Mouse (Mus musculus) embryo, embryonic 11 days (tissue): ENCODE results near the gene Prkci.

Source experiments
- DNase-seq: peaks from one replicate; pipeline ENCODE4 v3.0.0-alpha.2; 2015

Prkci gene

GRCm38 (mm10) chr3:30995283-30995898 lies at the start of gene Prkci:
Gene Prkci (plus strand): TSS chr3:30995747.
- peak; percentile 99 for DNase-seq

GRCm38 (mm10) chr3:30951652-30952051 lies 43.9 kb upstream of the Prkci start:
- no peak for DNase-seq

GRCm38 (mm10) chr3:30952273-30953070 lies 43.1 kb upstream of the Prkci start:
- no peak for DNase-seq

GRCm38 (mm10) chr3:30956327-30956726 lies 39.2 kb upstream of the Prkci start:
- DNase-seq = no peak

- DNase-seq = no peak
Observed at GRCm38 (mm10) chr3:30958709-30959108, 36.8 kb upstream of the Prkci start.

- no peak for DNase-seq
Observed at GRCm38 (mm10) chr3:30959868-30960831, 35.4 kb upstream of the Prkci start.

GRCm38 (mm10) chr3:30963100-30963499 lies 32.4 kb upstream of the Prkci start:
- DNase-seq = no peak

GRCm38 (mm10) chr3:30964216-30964615 lies 31.3 kb upstream of the Prkci start:
- no peak for DNase-seq

GRCm38 (mm10) chr3:30965644-30966043 lies 29.9 kb upstream of the Prkci start:
- no peak for DNase-seq

GRCm38 (mm10) chr3:30968531-30969092 lies 26.9 kb upstream of the Prkci start:
- DNase-seq = peak; percentile 71

GRCm38 (mm10) chr3:30969104-30969581 lies 26.4 kb upstream of the Prkci start, which contains the start of gene Phc3:
Gene Phc3 (minus strand): TSS chr3:30969415.
- peak; percentile 96 for DNase-seq

GRCm38 (mm10) chr3:30975102-30975754 lies 20.3 kb upstream of the Prkci start:
- DNase-seq = peak; percentile 82

GRCm38 (mm10) chr3:30976991-30977603 lies 18.4 kb upstream of the Prkci start:
- DNase-seq = no peak

GRCm38 (mm10) chr3:30981616-30982380 lies 13.7 kb upstream of the Prkci start:
- no peak for DNase-seq

GRCm38 (mm10) chr3:30982924-30983536 lies 12.5 kb upstream of the Prkci start:
- peak; percentile 30 for DNase-seq

- no peak for DNase-seq
Observed at GRCm38 (mm10) chr3:30987396-30988318, 7.9 kb upstream of the Prkci start.

- no peak for DNase-seq
Observed at GRCm38 (mm10) chr3:30992161-30992560, 3.4 kb upstream of the Prkci start.

- no peak for DNase-seq
Observed at GRCm38 (mm10) chr3:30993066-30993573, 2.4 kb upstream of the Prkci start.

- DNase-seq = no peak
Observed at GRCm38 (mm10) chr3:30994859-30995258, 688 bp upstream of the Prkci start.
